Mouse (Mus musculus) heart, postnatal 14 days (tissue): ENCODE measurements around the gene Ak5. TPM values are rescaled to one million over a fixed set of nuclear protein-coding genes. Genes with fewer than 3 reads are reported as not detected.
"Not testable (repeated sequence)": the region's sequence is repeated elsewhere in the genome, so short reads cannot be mapped to it uniquely, and the experiment has no call there.

ENCODE experiments used
- DNase-seq, 2 experiments: peaks; one replicate each; pipeline ENCODE4 v3.0.0; 2021 to 2022
- intact Hi-C: fragments of 180-260 bp; cut with DNase I; formaldehyde crosslinking; loops from one replicate; pipeline ENCODE4 v1.15.1; 2025
- long read RNA-seq, 2 experiments: library from polyadenylated mRNA; stranded (forward); transcript quantifications; one replicate each; pipeline ENCODE4 v2.0.0; 2021
- total RNA-seq, 2 experiments: library from RNA; stranded (reverse); gene quantifications; 2 replicates each; pipeline ENCODE4 v1.2.3; 2021

Gene Ak5
- total RNA-seq = under 1 TPM; 0.29 TPM
- long read RNA-seq, experiment 1, partial matches to known transcripts = 0 of 1 reads
- long read RNA-seq, experiment 1, other reads (novel, unspliced or antisense) = 1 of 1 reads
- long read RNA-seq, experiment 2, partial matches to known transcripts = 0 of 3 reads
- long read RNA-seq, experiment 2, other reads (novel, unspliced or antisense) = 3 of 3 reads

- intact Hi-C loops = no loop called here
- no peak for DNase-seq
These were observed at the start of gene Ak5 for GRCm38 (mm10) chr3:152668239-152668638. Gene Ak5, minus strand, starts transcription at chr3:152668360.

GRCm38 (mm10) chr3:152713991-152714902 is 46.1 kb upstream of the Ak5 start, which contains the start of gene Pigk:
Gene Pigk, plus strand, starts transcription at chr3:152714100.
- peak; percentile 93 to 97 for DNase-seq
- intact Hi-C loops = loop anchor here (5.0 to 10.0 kb wide), 2 partner anchors 33 to 239 kb away; no protein-coding TSS in a partner anchor

- DNase-seq = no peak
- intact Hi-C loops = loop anchor here (5.0 to 10.0 kb wide), 2 partner anchors 34 to 238 kb away; no protein-coding TSS in a partner anchor
These were observed 44.8 kb upstream of the Ak5 start for GRCm38 (mm10) chr3:152712957-152713356.

DNA sequence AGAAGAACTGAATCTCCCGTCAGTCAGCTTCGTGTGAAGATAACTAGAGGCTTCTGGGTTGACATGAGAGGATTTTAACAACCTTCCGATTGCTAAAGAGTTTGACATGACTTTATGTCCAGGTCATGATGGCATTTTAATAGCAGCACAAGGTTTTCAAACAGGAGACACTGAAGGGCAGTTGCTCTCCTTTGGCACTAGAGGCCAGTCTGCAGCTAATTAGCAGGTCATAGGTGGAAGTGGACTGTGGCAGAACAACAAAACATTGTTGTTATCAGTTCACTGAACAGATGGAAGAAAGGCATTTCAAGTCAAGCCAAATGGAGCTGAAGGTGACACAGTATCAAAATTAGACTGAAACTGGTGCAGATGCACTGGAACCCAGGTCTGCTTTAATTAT is 41.8 kb upstream of the Ak5 start:
- intact Hi-C loops = loop anchor here (5.0 to 10.0 kb wide), 2 partner anchors 37 to 235 kb away; no protein-coding TSS in a partner anchor
- no peak for DNase-seq

DNA sequence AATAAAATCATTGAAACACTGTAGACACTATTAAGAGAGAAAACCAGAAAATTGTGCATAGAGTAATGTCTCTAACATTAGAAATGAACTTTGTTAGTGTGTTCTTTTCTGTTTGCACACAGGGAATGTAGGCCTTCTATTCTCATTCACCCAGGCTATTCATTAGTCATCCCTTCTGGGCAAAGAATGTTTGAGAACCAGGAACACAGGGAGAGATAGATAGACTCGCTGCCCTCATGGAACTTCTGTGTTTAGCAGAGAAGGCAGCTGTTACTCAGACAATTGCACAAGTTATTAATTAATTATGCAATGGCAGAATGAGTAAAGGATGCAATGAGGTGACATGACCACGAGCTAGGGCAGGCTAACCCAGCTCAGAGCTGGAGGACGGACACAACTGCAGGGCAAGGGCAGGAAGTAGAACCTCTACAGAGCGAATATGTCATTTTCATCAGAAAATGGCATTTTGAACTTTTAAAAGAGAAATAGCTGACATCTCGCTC is 39.2 kb upstream of the Ak5 start:
- intact Hi-C loops = no loop called here
- DNase-seq = no peak

GRCm38 (mm10) chr3:152706901-152707300 is 38.7 kb upstream of the Ak5 start:
- intact Hi-C loops = no loop called here

DNA sequence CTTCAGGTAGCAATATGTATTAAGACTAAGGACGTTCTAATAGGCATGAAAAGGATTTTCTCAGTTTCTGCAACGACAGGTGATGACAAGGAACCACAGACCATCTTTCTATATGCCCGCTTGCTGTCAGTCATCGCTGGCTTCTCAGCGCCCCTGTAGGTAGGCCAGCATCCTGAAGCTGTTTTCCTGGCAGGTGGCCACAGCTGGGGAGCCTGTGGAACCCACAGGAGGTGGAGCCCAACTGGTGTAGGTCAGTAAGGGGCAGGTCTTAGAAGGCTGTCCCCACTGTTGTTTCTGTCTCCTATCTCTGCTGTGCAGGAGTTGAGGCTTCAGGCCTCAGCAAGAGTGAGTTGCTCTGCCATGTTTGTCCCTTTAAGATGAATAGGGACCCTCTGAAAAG is 37.7 kb upstream of the Ak5 start:
- intact Hi-C loops = no loop called here

More at GRCm38 (mm10) chr3:152706901-152707300, 38.7 kb upstream of the Ak5 start:
- no peak for DNase-seq

GRCm38 (mm10) chr3:152702274-152702843 is 34.2 kb upstream of the Ak5 start:
- DNase-seq = no peak
- intact Hi-C loops = no loop called here

More for the DNA sequence above, 37.7 kb upstream of the Ak5 start:
- DNase-seq = no peak

DNA sequence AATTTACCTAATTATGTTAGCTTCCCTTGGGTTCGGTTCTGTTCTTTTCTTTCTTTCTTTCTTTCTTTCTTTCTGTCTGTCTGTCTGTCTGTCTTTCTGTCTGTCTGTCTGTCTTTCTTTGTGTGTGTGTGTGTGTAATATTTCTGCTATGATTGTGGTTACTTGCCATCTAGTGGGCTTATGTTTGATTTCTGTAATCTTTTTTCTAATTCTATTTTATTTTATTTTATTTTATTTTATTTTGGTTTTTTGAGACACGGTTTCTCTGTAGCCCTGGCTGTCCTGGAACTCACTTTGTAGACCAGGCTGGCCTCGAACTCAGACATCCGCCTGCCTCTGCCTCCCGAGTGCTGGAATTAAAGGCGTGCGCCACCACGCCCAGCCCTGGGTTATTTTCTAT is 33.4 kb upstream of the Ak5 start:
- intact Hi-C loops, DNase-seq: not testable (repeated sequence)

GRCm38 (mm10) chr3:152699261-152699660 is 31.1 kb upstream of the Ak5 start:
- intact Hi-C loops = no loop called here
- DNase-seq = no peak

- no peak for DNase-seq
- intact Hi-C loops = no loop called here
These were observed 29.9 kb upstream of the Ak5 start for GRCm38 (mm10) chr3:152698017-152698416.

DNA sequence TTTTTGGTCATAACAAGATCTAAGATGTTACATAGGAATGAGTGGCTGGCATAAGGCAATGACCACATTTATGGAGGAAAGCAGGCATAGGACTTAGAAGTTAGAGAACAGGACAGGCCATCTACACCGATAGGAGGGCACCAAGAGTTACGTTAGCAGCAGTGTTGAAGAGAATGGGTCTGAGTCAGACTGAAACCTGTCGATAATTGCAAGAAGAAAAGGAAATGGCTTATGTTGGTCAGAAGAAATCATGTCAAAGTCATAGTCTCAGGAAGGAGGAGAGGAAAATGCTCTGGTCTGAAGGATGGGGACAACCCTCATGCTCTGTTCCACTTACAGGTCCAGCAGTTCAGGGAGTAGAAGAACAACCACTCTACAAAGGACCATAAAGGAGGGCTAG is 26.8 kb upstream of the Ak5 start:
- no peak for DNase-seq
- intact Hi-C loops = no loop called here

DNA sequence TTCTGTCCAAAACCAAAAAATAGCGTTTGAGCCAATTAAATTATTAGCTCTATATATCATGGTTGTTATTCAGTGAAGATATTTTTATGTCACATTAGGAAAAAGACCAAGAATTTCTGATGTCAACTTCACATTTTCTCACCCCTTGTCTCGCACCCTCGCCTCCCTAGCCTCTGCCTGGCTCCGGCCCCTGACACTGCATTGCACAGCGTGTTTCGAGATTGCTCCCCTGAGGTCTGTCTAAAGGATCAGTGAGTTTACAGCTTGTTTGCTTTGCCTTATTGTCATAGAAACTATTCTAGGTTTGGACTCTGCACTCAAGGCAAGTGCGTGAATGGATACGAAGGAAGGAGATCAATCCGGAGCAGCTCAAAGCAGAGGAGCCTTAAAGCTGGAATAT is 20.9 kb upstream of the Ak5 start:
- DNase-seq = peak in 1 of 2 experiments; percentile 4
- intact Hi-C loops = no loop called here

- no peak for DNase-seq
- intact Hi-C loops = no loop called here
These were observed 20.4 kb upstream of the Ak5 start for GRCm38 (mm10) chr3:152688532-152688931.

DNA sequence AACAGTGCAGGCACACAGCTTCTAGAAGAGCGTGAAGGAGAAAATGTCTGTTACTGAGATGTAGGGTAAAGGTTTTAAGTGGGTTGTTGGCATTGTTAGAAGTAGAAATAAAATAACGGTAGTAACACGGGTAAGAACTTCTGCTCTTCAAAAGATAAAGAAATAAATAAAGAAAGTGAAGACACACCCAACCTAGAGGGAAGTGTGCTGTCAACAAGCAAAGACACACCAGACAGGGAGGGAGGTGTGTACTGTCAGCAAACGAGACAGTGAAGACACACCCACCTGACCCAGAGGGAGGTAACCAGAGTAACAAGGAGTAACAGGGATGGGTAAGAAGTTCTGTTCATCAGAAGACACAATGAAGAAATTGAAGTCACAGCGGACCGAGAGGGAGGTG is 6.5 kb upstream of the Ak5 start:
- intact Hi-C loops = no loop called here
- no peak for DNase-seq

- no peak for DNase-seq
- intact Hi-C loops = no loop called here
These were observed 1.6 kb upstream of the Ak5 start for GRCm38 (mm10) chr3:152669783-152670182.

DNA sequence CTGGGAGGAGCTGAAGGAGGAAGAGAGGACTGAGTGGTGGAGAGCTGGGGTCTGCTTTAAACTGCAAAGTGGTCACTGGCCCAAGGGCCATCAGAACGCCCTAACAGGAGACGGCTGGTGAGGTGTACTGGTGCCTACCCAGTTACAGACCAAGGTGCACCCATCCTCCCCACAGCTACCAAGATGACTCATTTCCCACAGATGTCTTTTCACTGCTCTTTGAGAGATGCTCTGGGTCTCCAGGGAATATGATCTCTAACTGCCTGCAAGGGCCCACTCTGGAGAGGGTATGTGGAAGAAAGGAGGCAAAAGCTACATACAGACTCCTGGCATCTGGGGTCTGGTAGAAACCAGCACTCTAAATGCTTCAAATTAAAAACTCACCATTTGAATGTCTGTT is 633 bp upstream of the Ak5 start:
- no peak for DNase-seq
- intact Hi-C loops = no loop called here

DNA sequence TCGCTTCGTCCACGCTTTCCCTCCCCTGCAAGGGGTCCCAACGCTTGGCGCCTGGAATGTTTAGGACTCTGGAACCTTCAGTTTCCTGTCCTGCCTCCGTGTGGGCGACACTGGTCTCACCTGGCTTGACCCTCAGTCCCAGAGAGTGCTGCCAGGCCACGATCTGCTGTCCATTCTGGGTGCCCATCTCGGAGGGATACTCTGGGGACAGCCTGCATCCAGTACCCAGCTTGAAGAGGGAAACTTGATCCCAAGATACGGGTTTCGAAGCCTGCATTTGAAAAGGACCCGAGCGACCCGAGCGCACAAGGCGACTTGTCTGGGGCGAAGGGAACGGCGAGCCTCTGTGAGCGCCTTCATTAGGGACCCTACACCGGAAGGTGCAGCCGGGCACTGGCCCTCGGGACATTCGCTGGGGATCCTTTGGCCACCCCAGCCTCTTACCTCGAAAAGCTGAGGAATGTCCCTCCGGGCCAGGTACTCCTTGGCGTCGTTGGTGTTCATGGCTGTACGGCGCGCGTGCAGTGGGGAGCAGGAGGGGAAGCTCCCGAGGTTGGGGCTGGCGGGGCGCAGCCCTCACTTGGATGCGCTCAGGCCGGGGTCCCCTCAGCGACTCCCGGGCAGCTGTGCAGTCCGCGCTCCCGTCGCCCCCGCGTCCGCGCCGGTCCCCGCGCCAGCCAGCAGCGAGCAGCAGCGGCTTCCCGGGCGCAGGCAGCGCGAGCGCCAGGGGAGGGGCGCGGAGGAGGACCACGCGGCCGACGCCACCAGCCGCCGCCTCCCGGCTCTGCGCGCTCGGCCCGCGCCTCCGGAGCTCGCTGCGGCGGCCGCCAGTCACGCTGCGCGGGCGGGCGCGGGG is 576 bp downstream of the Ak5 start:
- intact Hi-C loops = no loop called here
- DNase-seq = peak; percentile 20 to 30

- no peak for DNase-seq
These were observed 1.2 kb downstream of the Ak5 start for GRCm38 (mm10) chr3:152666991-152667355.

GRCm38 (mm10) chr3:152658592-152658991 is 9.6 kb downstream of the Ak5 start:
- no peak for DNase-seq
- intact Hi-C loops = no loop called here

More at GRCm38 (mm10) chr3:152666991-152667355, 1.2 kb downstream of the Ak5 start:
- intact Hi-C loops = no loop called here
